Mouse (Mus musculus) embryonic facial prominence, embryonic 11.5 days (tissue): ENCODE results near the gene Ide. TPM values are rescaled to one million over a fixed set of nuclear protein-coding genes. Genes with fewer than 3 reads are reported as not detected.
A peak's percentile ranks its signal among the peaks of the same experiment; 100 is the strongest.

Source experiments
- ATAC-seq: fragments of 200-750 bp; cut with Nextera tagmentation; replicated peaks from 2 replicates; pipeline ENCODE4 v1.8.0; 2017; ENCODE audit warnings: low read depth; ENCODE audit not compliant: insufficient number of reproducible peaks, low FRiP score, low TSS enrichment
- DNase-seq: peaks from one replicate; pipeline ENCODE4 v3.0.0-alpha.2; 2015; ENCODE audit warnings: low spot score
- H3K27ac ChIP-seq: fragments of 300-500 bp; sonication (generic); replicated peaks from 2 replicates; pipeline ENCODE4 v1.5.1; 2014; ENCODE audit warnings: mild to moderate bottlenecking, low read depth, low read length, control low read depth
- H3K27me3 ChIP-seq: fragments of 300-500 bp; sonication (generic); 2 replicates; pipeline ENCODE4 v1.6.1; 2014; ENCODE audit warnings: mild to moderate bottlenecking, low read length, moderate library complexity, mixed read lengths; ENCODE audit not compliant: control insufficient read depth, insufficient read depth
- H3K36me3 ChIP-seq: fragments of 300-500 bp; sonication (generic); replicated peaks from 2 replicates; pipeline ENCODE4 v1.6.1; 2014; ENCODE audit warnings: low read depth, mild to moderate bottlenecking, low read length, moderate library complexity, mixed read lengths; ENCODE audit not compliant: control insufficient read depth, insufficient read depth
- H3K4me1 ChIP-seq: fragments of 300-500 bp; sonication (generic); 2 replicates; pipeline ENCODE4 v1.6.1; 2014; ENCODE audit warnings: low read length, mixed read lengths; ENCODE audit not compliant: control insufficient read depth, insufficient read depth
- H3K4me2 ChIP-seq: fragments of 300-500 bp; sonication (generic); 2 replicates; pipeline ENCODE4 v1.6.1; 2014; ENCODE audit warnings: low read depth, mild to moderate bottlenecking, control low read depth, low read length, moderate library complexity
- H3K4me3 ChIP-seq: fragments of 300-500 bp; sonication (generic); 2 replicates; pipeline ENCODE4 v1.5.1; 2014; ENCODE audit warnings: low read depth, low read length, control low read depth
- H3K9ac ChIP-seq: fragments of 300-500 bp; sonication (generic); replicated peaks from 2 replicates; pipeline ENCODE4 v1.6.1; 2014; ENCODE audit warnings: mild to moderate bottlenecking, control low read depth, low read length
- H3K9me3 ChIP-seq: fragments of 300-500 bp; sonication (generic); replicated peaks from 2 replicates; pipeline ENCODE4 v1.6.1; 2016; ENCODE audit warnings: mild to moderate bottlenecking, low read length, inconsistent platforms, mixed read lengths; ENCODE audit not compliant: control insufficient read depth
- WGBS: fragments of 180-500 bp; shearing (Covaris S2); extraction: QIAGEN DNeasy Blood & Tissue Kit; methylation state at CpG from one replicate; pipeline ENCODE4 v1.1.7; 2014; 5-methylcytosine and 5-hydroxymethylcytosine counted together
- polyA plus RNA-seq: library from polyadenylated mRNA; unstranded; fragments of >200 nt; fragmentation: Nextera tagmentation; extraction: Ambion mirVana; gene quantifications from 2 replicates; pipeline ENCODE4 v1.2.1, GENCODE M21; 2014

Gene Ide
- polyA plus RNA-seq = 47.8 and 48.8 TPM in 2 replicates

DNA sequence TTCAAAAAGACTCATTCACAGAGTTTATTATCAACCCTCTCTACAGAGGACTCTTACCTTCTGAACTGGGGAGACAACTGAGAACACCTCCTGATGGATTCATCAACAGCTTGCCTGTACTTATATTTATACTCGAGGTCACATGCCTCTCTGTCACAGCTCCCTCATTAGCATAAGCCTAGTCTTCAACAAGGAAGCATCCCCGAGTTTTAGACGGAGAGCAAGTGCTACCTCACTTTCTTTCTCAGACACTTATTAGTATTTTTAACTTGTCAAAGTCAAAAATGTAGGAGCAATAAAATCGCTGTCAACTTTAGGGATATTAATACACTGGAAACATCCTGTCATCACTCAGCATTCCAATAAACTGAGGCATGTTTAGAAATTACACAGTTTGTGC is at the start of gene Ide:
Gene Ide (minus strand): TSS at position 101 of the 400 bp plus-strand sequence.
- H3K9me3 ChIP-seq = no peaks in the 10 kb centered on the region
- no peak for ATAC-seq
- no peak for DNase-seq
- no peak within 1 kb of the TSS for H3K27ac ChIP-seq
- no peak within 1 kb of the TSS for H3K9ac ChIP-seq
- H3K4me3 ChIP-seq = no peak within 1 kb of the TSS
- H3K4me1 ChIP-seq = no peaks in the 10 kb centered on the region
- H3K4me2 ChIP-seq = no peak within 1 kb of the TSS
- H3K36me3 ChIP-seq = no peaks in the 10 kb centered on the region
- WGBS = 75% methylated on average over 4 of the region's 4 CpGs
- H3K27me3 ChIP-seq = no peaks in the 10 kb centered on the region

DNA sequence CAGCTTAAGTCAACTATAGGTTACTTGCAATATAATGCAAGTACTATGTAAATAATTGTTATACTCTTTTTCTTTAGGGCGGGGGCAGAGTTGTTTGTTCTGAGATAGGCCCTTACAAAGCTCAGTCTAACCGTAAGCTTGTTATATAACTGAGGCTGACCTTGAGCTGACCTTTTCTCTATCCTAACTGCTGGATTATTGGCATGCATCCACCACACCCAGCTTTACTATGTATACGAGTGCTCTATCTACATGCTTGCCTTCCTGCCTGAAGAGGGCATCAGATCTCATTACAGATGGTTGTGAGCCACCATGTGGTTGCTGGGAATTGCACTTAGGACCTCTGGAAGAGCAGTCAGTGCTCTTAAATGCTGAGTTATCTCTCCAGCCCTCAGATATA is 48.5 kb upstream of the Ide start:
- Histone ChIP-seq H3K27me3 (no peaks in the 10 kb centered on the region), H3K4me2 (no peak overlapping the region), H3K4me1 (no peaks in the 10 kb centered on the region), H3K9me3 (no peaks in the 10 kb centered on the region), H3K27ac (no peak overlapping the region), H3K36me3 (peaks cover 2% of the 10 kb centered on the region), H3K4me3 (no peak overlapping the region), H3K9ac (no peak overlapping the region)
- WGBS = 78% methylated on average over 3 of the region's 3 CpGs
- DNase-seq (no peak), ATAC-seq (no peak)

DNA sequence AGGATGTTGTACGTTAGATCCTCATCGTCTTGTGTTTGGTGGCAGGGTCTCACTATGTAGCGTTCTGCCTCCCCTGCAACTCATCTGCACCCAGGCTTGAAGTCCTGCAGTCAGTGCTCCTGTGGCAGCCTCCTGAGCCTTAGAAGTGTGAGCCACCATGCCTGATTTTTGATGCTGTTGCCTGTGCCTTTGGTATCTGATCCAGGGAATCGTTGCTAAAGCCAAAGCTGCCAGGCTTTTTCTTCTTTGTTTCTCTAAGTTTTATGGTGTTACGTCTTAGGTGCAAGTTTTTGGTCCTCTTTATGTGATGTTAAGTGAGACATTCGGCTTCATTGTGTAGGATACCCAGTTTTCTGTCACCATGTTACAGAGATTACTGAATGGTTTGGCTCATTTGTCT is 41.2 kb upstream of the Ide start:
- Histone ChIP-seq H3K9me3 (no peaks in the 10 kb centered on the region), H3K27me3 (no peaks in the 10 kb centered on the region), H3K9ac (no peak overlapping the region), H3K4me1 (no peaks in the 10 kb centered on the region), H3K4me2 (no peak overlapping the region), H3K4me3 (no peak overlapping the region), H3K36me3 (no peaks in the 10 kb centered on the region), H3K27ac (no peak overlapping the region)
- DNase-seq (no peak), ATAC-seq (no peak)
- 88% methylated on average over 6 of the region's 6 CpGs for WGBS

DNA sequence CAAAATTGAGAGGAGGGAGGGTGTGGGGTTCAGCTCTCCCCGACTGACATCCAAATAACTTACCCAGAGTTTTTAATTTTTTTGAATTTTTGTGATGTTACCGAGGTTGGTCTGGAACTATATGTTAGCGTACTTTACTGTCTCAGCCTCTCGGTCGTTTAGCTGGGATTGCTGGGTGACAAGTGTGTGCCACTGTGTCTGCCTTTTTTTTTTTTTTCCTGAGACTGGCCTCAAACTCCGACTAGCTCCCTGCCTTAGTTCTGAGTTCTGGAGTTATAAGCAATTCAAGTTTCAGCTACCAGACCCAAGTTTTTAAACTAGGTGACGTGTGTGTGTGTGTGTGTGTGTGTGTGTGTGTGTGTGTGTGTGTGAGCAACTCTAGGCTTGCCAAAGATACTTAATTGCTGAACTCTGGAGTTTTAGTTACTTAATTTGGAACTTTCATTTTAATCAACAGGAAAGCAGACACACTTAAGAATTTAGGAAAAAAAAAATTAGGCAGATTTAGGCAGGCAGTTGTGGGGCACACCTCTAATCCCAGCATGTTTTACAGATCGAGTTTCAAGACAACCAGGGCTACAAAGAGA is 39.8 kb upstream of the Ide start:
- Histone ChIP-seq H3K27me3 (no peaks in the 10 kb centered on the region), H3K4me1 (no peaks in the 10 kb centered on the region)
- ATAC-seq = no peak

DNA sequence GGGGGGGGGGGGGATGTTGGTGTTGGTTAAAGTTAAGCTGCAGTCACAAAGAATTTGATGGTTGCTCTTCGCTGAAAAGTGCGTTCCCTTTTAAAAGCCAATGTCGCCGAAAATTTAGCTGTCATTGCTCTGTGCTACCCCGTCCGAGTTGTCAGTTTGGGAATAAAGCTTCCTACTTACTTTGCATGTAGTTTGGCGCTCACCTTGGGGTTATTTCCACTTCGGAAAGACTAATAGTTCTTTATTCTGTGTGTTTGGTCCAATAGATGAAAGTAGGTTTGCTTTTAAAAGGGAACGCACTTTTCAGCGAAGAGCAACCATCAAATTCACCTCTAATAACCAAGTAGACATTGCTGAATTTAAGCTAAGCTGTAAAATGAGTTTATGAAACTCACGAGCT is 39.2 kb upstream of the Ide start:
- Histone ChIP-seq H3K4me2 (peak overlapping the region; percentile 52), H3K4me3 (peak overlapping the region; percentile 80), H3K9ac (peak overlapping the region; percentile 80), H3K4me1 (no peaks in the 10 kb centered on the region), H3K27ac (0 out of 2 replicates have a peak overlapping the region, but pooled peaks have one; percentile 89), H3K36me3 (no peaks in the 10 kb centered on the region), H3K9me3 (no peaks in the 10 kb centered on the region), H3K27me3 (no peaks in the 10 kb centered on the region)
- DNase-seq (no peak), ATAC-seq (no peak)
- WGBS = under 1% methylated on average over 11 of the region's 11 CpGs

More for the DNA sequence above, 39.8 kb upstream of the Ide start:
- no peak for DNase-seq
- H3K36me3 ChIP-seq = no peaks in the 10 kb centered on the region
- 32% methylated on average over 8 of the region's 8 CpGs for WGBS
- H3K4me3 ChIP-seq = peak overlapping the region; percentile 80
- H3K9ac ChIP-seq = peak overlapping the region; percentile 46; the same call in 1 of the 2 replicates
- no peak overlapping the region for H3K27ac ChIP-seq
- no peaks in the 10 kb centered on the region for H3K9me3 ChIP-seq
- H3K4me2 ChIP-seq = peak overlapping the region; percentile 52

DNA sequence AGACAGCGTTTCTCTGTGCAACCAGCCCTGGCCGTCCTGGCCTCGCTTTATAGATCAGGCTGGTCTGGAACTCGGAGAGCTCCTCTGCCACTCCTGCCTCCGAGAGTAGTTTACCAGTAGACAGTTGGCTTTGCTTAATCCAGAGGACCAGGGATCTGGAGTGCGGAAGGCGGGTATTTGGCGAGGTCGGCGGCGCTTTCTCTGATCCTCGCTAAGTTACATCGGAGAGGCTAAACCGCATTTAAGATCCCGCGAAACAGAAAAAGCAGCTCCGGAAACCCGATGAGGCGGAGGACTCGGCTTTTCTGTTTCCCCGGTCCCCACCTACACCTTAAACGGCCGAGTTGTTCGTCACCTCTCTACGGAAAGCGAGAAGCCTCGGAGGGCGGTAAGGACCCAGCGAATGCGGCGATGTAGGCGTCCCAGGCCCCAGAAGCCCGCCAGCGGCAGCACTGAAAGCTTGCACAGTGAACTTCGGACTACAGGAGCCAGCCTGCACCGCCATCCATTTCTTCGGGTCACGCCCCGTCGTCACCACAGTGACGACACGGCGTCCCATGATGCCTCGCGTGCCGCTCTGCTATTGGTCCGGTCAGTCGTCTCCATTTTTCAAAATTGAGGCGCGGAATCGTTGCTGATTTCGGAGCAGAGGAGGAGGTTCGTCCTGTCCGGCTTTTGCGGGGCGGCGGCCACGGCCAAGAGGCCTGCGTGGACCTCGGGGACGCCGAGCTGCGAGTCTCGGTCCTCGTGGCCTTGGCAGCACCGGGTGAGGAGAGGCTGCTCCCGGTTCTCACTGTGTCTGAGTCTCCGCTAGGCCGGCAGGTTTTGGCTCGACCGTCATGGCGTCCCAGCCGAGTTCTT is 38.3 kb upstream of the Ide start, which contains the start of gene Kif11:
Gene Kif11 (plus strand): TSS at position 649 of the 861 bp plus-strand sequence.
- peak; percentile 98 for ATAC-seq
- H3K27me3 ChIP-seq = no peaks in the 10 kb centered on the region
- peak within 1 kb of the TSS; percentile 89 for H3K27ac ChIP-seq
- no peaks in the 10 kb centered on the region for H3K36me3 ChIP-seq
- peak within 1 kb of the TSS; percentile 52 for H3K4me2 ChIP-seq
- H3K4me1 ChIP-seq = no peaks in the 10 kb centered on the region
- H3K9ac ChIP-seq = peak within 1 kb of the TSS; percentile 80
- DNase-seq = peak; percentile 97
- under 1% methylated on average over 73 of the region's 73 CpGs for WGBS
- H3K9me3 ChIP-seq = no peaks in the 10 kb centered on the region
- peak within 1 kb of the TSS; percentile 80 for H3K4me3 ChIP-seq

DNA sequence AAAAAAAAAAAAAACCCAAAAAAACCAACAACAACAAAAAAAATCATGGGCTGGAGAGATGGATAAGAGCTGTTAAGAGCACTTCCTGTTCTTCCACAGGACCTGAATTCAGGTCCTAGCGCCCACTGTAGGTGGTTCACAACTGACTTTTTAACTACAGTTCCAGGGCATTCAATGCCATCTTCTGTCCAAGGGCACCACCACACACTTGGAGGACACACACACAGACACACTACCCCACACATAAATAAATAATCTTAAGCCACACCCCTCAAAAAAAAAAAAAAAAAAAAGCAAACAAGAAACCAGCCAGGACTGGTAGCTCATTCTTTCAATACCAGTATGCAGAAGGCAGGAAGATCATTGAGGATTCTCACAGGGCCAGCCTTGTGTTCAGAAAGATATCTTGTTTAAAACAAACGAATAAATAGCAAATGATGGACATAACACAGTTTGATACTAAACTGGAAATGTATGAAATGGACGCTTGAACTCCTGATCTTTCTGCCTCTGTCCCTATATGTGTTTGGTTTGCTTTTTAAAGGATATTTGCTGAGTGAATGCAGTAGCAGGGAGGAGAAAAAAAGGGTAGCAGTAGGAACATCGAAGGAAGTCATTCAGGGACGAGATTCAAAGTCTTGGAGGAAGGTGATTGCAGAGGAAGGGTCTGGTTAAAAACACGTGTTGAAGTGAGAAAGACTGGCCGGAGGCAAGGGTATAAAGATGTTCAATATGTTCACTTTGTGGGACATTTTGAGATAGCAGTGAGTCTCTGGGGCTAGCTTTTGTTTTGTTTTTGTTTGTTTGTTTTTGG is 37.5 kb upstream of the Ide start:
- Histone ChIP-seq H3K27ac (peak overlapping the region; percentile 89), H3K9ac (peak overlapping the region; percentile 80), H3K4me2 (peak overlapping the region; percentile 40), H3K9me3 (no peaks in the 10 kb centered on the region), H3K36me3 (no peaks in the 10 kb centered on the region), H3K4me3 (peak overlapping the region; percentile 80), H3K27me3 (no peaks in the 10 kb centered on the region), H3K4me1 (no peaks in the 10 kb centered on the region)
- DNase-seq (no peak), ATAC-seq (no peak)
- WGBS = 18% methylated on average over 7 of the region's 7 CpGs
